Mouse (Mus musculus) heart, embryonic 14.5 days (tissue): Measurements from ENCODE around the gene Utp15. TPM values are rescaled to one million over a fixed set of nuclear protein-coding genes. Genes with fewer than 3 reads are reported as not detected.
A peak's percentile ranks its signal among the peaks of the same experiment; 100 is the strongest.

Source experiments
- ATAC-seq: fragments of 200-750 bp; cut with Nextera tagmentation; 2 replicates; pipeline ENCODE4 v1.8.0; 2017; ENCODE audit warnings: low read depth, moderate TSS enrichment; ENCODE audit not compliant: insufficient number of reproducible peaks, insufficient read depth, low FRiP score
- H3K27ac ChIP-seq, 2 experiments: fragments of 200-500 bp in 1 of 2; fragments of 300-500 bp in 1 of 2; sonication (generic) in 1 of 2; replicated peaks in 1 of 2; 2 replicates each; pipeline ENCODE4 v1.5.1; 2012 to 2014; ENCODE audit warnings: low read depth in 2 of 2, low read length in 2 of 2, control low read depth in 1 of 2, mild to moderate bottlenecking in 1 of 2, mixed read lengths in 1 of 2; ENCODE audit not compliant: control insufficient read depth in 1 of 2, insufficient read depth in 1 of 2
- H3K27me3 ChIP-seq: fragments of 300-500 bp; sonication (generic); 2 replicates; pipeline ENCODE4 v1.6.1; 2014; ENCODE audit warnings: mild to moderate bottlenecking, low read length, control low read depth; ENCODE audit not compliant: control insufficient read depth, insufficient read depth
- H3K36me3 ChIP-seq: fragments of 300-500 bp; sonication (generic); 2 replicates; pipeline ENCODE4 v1.6.1; 2014; ENCODE audit warnings: mild to moderate bottlenecking, control low read depth, low read length, mixed read lengths; ENCODE audit not compliant: control insufficient read depth, insufficient read depth
- H3K4me1 ChIP-seq, 2 experiments: fragments of 200-500 bp in 1 of 2; fragments of 300-500 bp in 1 of 2; sonication (generic) in 1 of 2; 2 replicates each; pipeline ENCODE4 v1.6.1; 2012 to 2014; ENCODE audit warnings: low read length in 2 of 2, control low read depth in 1 of 2, mixed read lengths in 1 of 2; ENCODE audit not compliant: control insufficient read depth in 2 of 2, insufficient read depth in 2 of 2
- H3K4me2 ChIP-seq: fragments of 300-500 bp; sonication (generic); 2 replicates; pipeline ENCODE4 v1.6.1; 2014; ENCODE audit warnings: mild to moderate bottlenecking, low read length
- H3K4me3 ChIP-seq, 2 experiments: fragments of 200-500 bp in 1 of 2; fragments of 300-500 bp in 1 of 2; sonication (generic) in 1 of 2; 2 replicates each; pipeline ENCODE4 v1.5.1; 2012 to 2014; ENCODE audit warnings: low read length in 2 of 2, mild to moderate bottlenecking in 2 of 2, control low read depth in 1 of 2, low read depth in 1 of 2, moderate library complexity in 1 of 2; ENCODE audit not compliant: control insufficient read depth in 1 of 2, insufficient read depth in 1 of 2
- H3K9ac ChIP-seq: fragments of 300-500 bp; sonication (generic); 2 replicates; pipeline ENCODE4 v1.6.1; 2014; ENCODE audit warnings: mild to moderate bottlenecking, low read length
- H3K9me3 ChIP-seq: fragments of 300-500 bp; sonication (generic); 2 replicates; pipeline ENCODE4 v1.6.1; 2016; ENCODE audit warnings: low read length, control low read depth; ENCODE audit not compliant: control insufficient read depth
- WGBS: fragments of 180-500 bp; shearing (Covaris S2); extraction: QIAGEN DNeasy Blood & Tissue Kit; methylation state at CpG from one replicate; pipeline ENCODE4 v1.1.7; 2014; 5-methylcytosine and 5-hydroxymethylcytosine counted together
- polyA plus RNA-seq: library from polyadenylated mRNA; unstranded; fragments of >200 nt; fragmentation: Nextera tagmentation; extraction: Ambion mirVana; gene quantifications from 2 replicates; pipeline ENCODE4 v1.2.1, GENCODE M21; 2014

Gene Utp15
- polyA plus RNA-seq, 1 experiment from 2014 or later = 16.2 TPM

- H3K4me1 ChIP-seq = peaks cover 4 to 13% of the 10 kb centered on the region in 2 experiments; a peak in 2 of 4 replicates
- H3K4me3 ChIP-seq = no peak overlapping the region
- no peaks in the 10 kb centered on the region for H3K9me3 ChIP-seq
- H3K27me3 ChIP-seq = no peaks in the 10 kb centered on the region
- no peak overlapping the region for H3K4me2 ChIP-seq
- WGBS = 77% methylated on average over 2 of the region's 2 CpGs
- H3K27ac ChIP-seq = no peak overlapping the region
- ATAC-seq = no peak
- no peak overlapping the region for H3K9ac ChIP-seq
- peaks cover 26% of the 10 kb centered on the region for H3K36me3 ChIP-seq
Observed at GRCm38 (mm10) chr13:98277501-98277900, 14.7 kb upstream of the Utp15 start.

- ATAC-seq = no peak
- Histone ChIP-seq H3K9me3 (no peaks in the 10 kb centered on the region), H3K27me3 (no peaks in the 10 kb centered on the region), H3K36me3 (peaks cover 37% of the 10 kb centered on the region), H3K4me1 (peaks cover 4 to 13% of the 10 kb centered on the region in 2 experiments; a peak in 2 of 4 replicates), H3K9ac (no peak overlapping the region), H3K4me2 (no peak overlapping the region), H3K4me3 (no peak overlapping the region), H3K27ac (peak overlapping the region in 1 of 2 experiments; percentile 63; a peak in 2 of 4 replicates)
- WGBS = 86% methylated on average over 7 of the region's 7 CpGs
Observed at GRCm38 (mm10) chr13:98276253-98276652, 13.4 kb upstream of the Utp15 start.

- Histone ChIP-seq H3K9ac (no peak overlapping the region), H3K4me3 (no peak overlapping the region), H3K9me3 (no peaks in the 10 kb centered on the region), H3K4me2 (no peak overlapping the region), H3K27me3 (no peaks in the 10 kb centered on the region), H3K36me3 (peaks cover 43% of the 10 kb centered on the region), H3K4me1 (peaks cover 4 to 13% of the 10 kb centered on the region in 2 experiments; a peak in 2 of 4 replicates), H3K27ac (peak overlapping the region; percentile 33 to 63; a peak in 3 of 4 replicates)
- 21% methylated on average over 4 of the region's 4 CpGs for WGBS
- no peak for ATAC-seq
Observed at GRCm38 (mm10) chr13:98275646-98276045, 12.8 kb upstream of the Utp15 start.

- Histone ChIP-seq H3K36me3 (peaks cover 52% of the 10 kb centered on the region), H3K9me3 (no peaks in the 10 kb centered on the region), H3K9ac (no peak overlapping the region), H3K27me3 (no peaks in the 10 kb centered on the region), H3K4me3 (no peak overlapping the region), H3K4me2 (no peak overlapping the region), H3K4me1 (peaks cover 4 to 13% of the 10 kb centered on the region in 2 experiments; a peak in 2 of 4 replicates), H3K27ac (no peak overlapping the region)
- ATAC-seq = no peak
- 91% methylated on average over 9 of the region's 9 CpGs for WGBS
Observed at GRCm38 (mm10) chr13:98274023-98274422, 11.2 kb upstream of the Utp15 start.

- H3K4me1 ChIP-seq = peaks cover 0 to 15% of the 10 kb centered on the region in 2 experiments; a peak in 3 of 4 replicates
- peak overlapping the region; percentile 72 for H3K4me2 ChIP-seq
- 29% methylated on average over 5 of the region's 5 CpGs for WGBS
- ATAC-seq = no peak
- no peaks in the 10 kb centered on the region for H3K27me3 ChIP-seq
- H3K27ac ChIP-seq = no peak overlapping the region
- H3K9me3 ChIP-seq = no peaks in the 10 kb centered on the region
- peak overlapping the region; percentile 91 for H3K9ac ChIP-seq
- peaks cover 35% of the 10 kb centered on the region for H3K36me3 ChIP-seq
- peak overlapping the region in 1 of 2 experiments; percentile 81; a peak in 2 of 4 replicates for H3K4me3 ChIP-seq
Observed at GRCm38 (mm10) chr13:98264111-98264510, 1.3 kb upstream of the Utp15 start.

GRCm38 (mm10) chr13:98263458-98263987 is 682 bp upstream of the Utp15 start:
- Histone ChIP-seq H3K27me3 (no peaks in the 10 kb centered on the region), H3K4me1 (peaks cover 0 to 15% of the 10 kb centered on the region in 2 experiments; a peak in 3 of 4 replicates), H3K27ac (peak overlapping the region; percentile 89 to 91), H3K9ac (peak overlapping the region; percentile 91), H3K9me3 (no peaks in the 10 kb centered on the region), H3K36me3 (peaks cover 36% of the 10 kb centered on the region), H3K4me3 (peak overlapping the region; percentile 81), H3K4me2 (peak overlapping the region; percentile 72)
- no peak for ATAC-seq
- WGBS = under 1% methylated on average over 16 of the region's 16 CpGs

GRCm38 (mm10) chr13:98254921-98255320 is 7.9 kb downstream of the Utp15 start:
- Histone ChIP-seq H3K4me2 (no peak overlapping the region), H3K27ac (no peak overlapping the region), H3K9me3 (no peaks in the 10 kb centered on the region), H3K27me3 (no peaks in the 10 kb centered on the region), H3K4me3 (no peak overlapping the region), H3K4me1 (no peaks in the 10 kb centered on the region), H3K9ac (no peak overlapping the region), H3K36me3 (peaks cover 94% of the 10 kb centered on the region)
- ATAC-seq = no peak
- 66% methylated on average over 9 of the region's 9 CpGs for WGBS

- ATAC-seq = no peak
- Histone ChIP-seq H3K36me3 (peaks cover 76% of the 10 kb centered on the region), H3K4me2 (no peak overlapping the region), H3K9me3 (no peaks in the 10 kb centered on the region), H3K27ac (no peak overlapping the region), H3K27me3 (no peaks in the 10 kb centered on the region), H3K9ac (no peak overlapping the region), H3K4me1 (no peaks in the 10 kb centered on the region), H3K4me3 (no peak overlapping the region)
- 86% methylated on average over 10 of the region's 10 CpGs for WGBS
Observed at GRCm38 (mm10) chr13:98249594-98249993, 13.2 kb downstream of the Utp15 start.
